Mouse (Mus musculus) erythroblast, embryonic 14.5 days (primary cell): ENCODE data around the gene 2200002D01Rik.

Experiments
- GATA1 ChIP-seq: IDR thresholded peaks from 2 replicates; pipeline ENCODE4 v1.6.1; 2012; ENCODE audit warnings: low read length, inconsistent platforms, mixed read lengths
- TAL1 ChIP-seq: IDR thresholded peaks from 3 replicates; pipeline ENCODE4 v1.6.1; 2012; ENCODE audit warnings: low read length, inconsistent platforms, mixed read lengths

- TF ChIP-seq TAL1 (no peak), GATA1 (no peak)
Observed at GRCm38 (mm10) chr7:29284523-29284922, 36.3 kb upstream of the 2200002D01Rik start.
